Mouse (Mus musculus) MEL (cell line): ENCODE data around the gene Syn3. TPM values are rescaled to one million over a fixed set of nuclear protein-coding genes. Genes with fewer than 3 reads are reported as not detected.

Experiments
- DNase-seq: peaks from one replicate; pipeline ENCODE4 v3.0.0; 2011; ENCODE audit warnings: low read depth, low spot score
- H3K27ac ChIP-seq: 2 replicates; pipeline ENCODE4 v1.5.1; 2012; ENCODE audit warnings: low read depth, mild to moderate bottlenecking, control low read depth, low read length, moderate library complexity; ENCODE audit not compliant: control insufficient read depth
- H3K27me3 ChIP-seq, 2 experiments: fragments of 150-350 bp in 1 of 2; sonication (generic) in 1 of 2; 2 replicates each; pipeline ENCODE4 v1.6.1; 2012; ENCODE audit warnings: low read length in 2 of 2, mild to moderate bottlenecking in 2 of 2, improper control_type of control experiment in 1 of 2, moderate library complexity in 1 of 2; ENCODE audit not compliant: insufficient read depth in 2 of 2, control insufficient read depth in 1 of 2
- H3K36me3 ChIP-seq, 2 experiments: 2 replicates each; pipeline ENCODE4 v1.6.1; 2012 to 2014; ENCODE audit warnings: low read length in 2 of 2, improper control_type of control experiment in 1 of 2, inconsistent platforms in 1 of 2, mild to moderate bottlenecking in 1 of 2; ENCODE audit not compliant: insufficient read depth in 2 of 2, control insufficient read depth in 1 of 2
- H3K4me1 ChIP-seq, 2 experiments: fragments of 150-350 bp in 1 of 2; sonication (generic) in 1 of 2; 2 replicates each; pipeline ENCODE4 v1.6.1; 2012; ENCODE audit warnings: low read length in 2 of 2, improper control_type of control experiment in 1 of 2, mild to moderate bottlenecking in 1 of 2; ENCODE audit not compliant: insufficient read depth in 2 of 2, control insufficient read depth in 1 of 2
- H3K4me3 ChIP-seq, 2 experiments: fragments of 150-350 bp in 1 of 2; sonication (generic) in 1 of 2; 2 replicates each; pipeline ENCODE4 v1.5.1; 2012; ENCODE audit warnings: low read depth in 2 of 2, low read length in 2 of 2, mild to moderate bottlenecking in 2 of 2, moderate library complexity in 2 of 2, control low read depth in 1 of 2, improper control_type of control experiment in 1 of 2; ENCODE audit not compliant: control insufficient read depth in 1 of 2, insufficient read depth in 1 of 2
- H3K79me2 ChIP-seq: 2 replicates; pipeline ENCODE4 v1.6.1; 2012; ENCODE audit warnings: mild to moderate bottlenecking, low read length, moderate library complexity; ENCODE audit not compliant: control insufficient read depth, poor library complexity, insufficient read depth
- H3K9ac ChIP-seq: 2 replicates; pipeline ENCODE4 v1.6.1; 2012; ENCODE audit warnings: low read depth, mild to moderate bottlenecking, control low read depth, low read length, moderate library complexity; ENCODE audit not compliant: control insufficient read depth, poor library complexity, severe bottlenecking
- H3K9me3 ChIP-seq: fragments of 150-350 bp; sonication (generic); replicated peaks from 2 replicates; pipeline ENCODE4 v1.6.1; 2012; ENCODE audit warnings: mild to moderate bottlenecking, low read length, improper control_type of control experiment, moderate library complexity; ENCODE audit not compliant: insufficient read depth
- BHLHE40 ChIP-seq: IDR thresholded peaks from 2 replicates; pipeline ENCODE4 v1.6.1; 2012; ENCODE audit warnings: low read depth, mild to moderate bottlenecking, inconsistent platforms, low read length, improper control_type of control experiment, borderline replicate concordance
- CHD1 ChIP-seq: IDR thresholded peaks from 2 replicates; pipeline ENCODE4 v1.6.1; 2012; ENCODE audit warnings: low read depth, mild to moderate bottlenecking, inconsistent platforms, low read length, improper control_type of control experiment
- CHD2 ChIP-seq: IDR thresholded peaks from 2 replicates; pipeline ENCODE4 v1.6.1; 2011; ENCODE audit warnings: low read length, improper control_type of control experiment
- CTCF ChIP-seq, 3 experiments: IDR thresholded peaks in 2 of 3; conservative IDR thresholded peaks in 1 of 3; 2 replicates each; pipeline ENCODE4 v1.5.1; 2011 to 2012; ENCODE audit warnings: low read length in 3 of 3, low read depth in 2 of 3, mild to moderate bottlenecking in 2 of 3, improper control_type of control experiment in 1 of 3, inconsistent platforms in 1 of 3, mixed read lengths in 1 of 3, moderate library complexity in 1 of 3; ENCODE audit not compliant: control insufficient read depth in 1 of 3, insufficient read depth in 1 of 3, poor library complexity in 1 of 3, severe bottlenecking in 1 of 3
- E2F4 ChIP-seq: IDR thresholded peaks from 2 replicates; pipeline ENCODE4 v1.6.1; 2011; ENCODE audit warnings: low read depth, low read length, improper control_type of control experiment, borderline replicate concordance
- ETS1 ChIP-seq: IDR thresholded peaks from 2 replicates; pipeline ENCODE4 v1.6.1; 2012; ENCODE audit warnings: low read depth, mild to moderate bottlenecking, inconsistent platforms, low read length, improper control_type of control experiment, moderate library complexity
- GABPA ChIP-seq: IDR thresholded peaks from 2 replicates; pipeline ENCODE4 v1.6.1; 2012; ENCODE audit warnings: low read depth, mild to moderate bottlenecking, inconsistent platforms, low read length, improper control_type of control experiment, moderate library complexity
- HCFC1 ChIP-seq: IDR thresholded peaks from 2 replicates; pipeline ENCODE4 v1.6.1; 2012; ENCODE audit warnings: low read depth, mild to moderate bottlenecking, inconsistent platforms, low read length, improper control_type of control experiment, moderate library complexity
- JUND ChIP-seq: IDR thresholded peaks from 2 replicates; pipeline ENCODE4 v1.6.1; 2011; ENCODE audit warnings: low read depth, mild to moderate bottlenecking, improper control_type of control experiment, low read length
- KAT2A ChIP-seq: conservative IDR thresholded peaks from 2 replicates; pipeline ENCODE4 v1.6.1; 2012; ENCODE audit warnings: low read depth, low read length, improper control_type of control experiment, inconsistent platforms
- MAX ChIP-seq: IDR thresholded peaks from 2 replicates; pipeline ENCODE4 v1.6.1; 2011; ENCODE audit warnings: low read length, improper control_type of control experiment
- MAZ ChIP-seq: IDR thresholded peaks from 2 replicates; pipeline ENCODE4 v1.6.1; 2012; ENCODE audit warnings: low read depth, mild to moderate bottlenecking, inconsistent platforms, low read length, improper control_type of control experiment
- MEF2A ChIP-seq: IDR thresholded peaks from 2 replicates; pipeline ENCODE4 v1.6.1; 2014; ENCODE audit warnings: low read depth, mild to moderate bottlenecking, inconsistent platforms, low read length, improper control_type of control experiment; ENCODE audit not compliant: poor library complexity, insufficient replicate concordance, severe bottlenecking; ENCODE audit errors: extremely low read depth
- MXI1 ChIP-seq: IDR thresholded peaks from 2 replicates; pipeline ENCODE4 v1.6.1; 2011; ENCODE audit warnings: mild to moderate bottlenecking, low read depth, low read length, improper control_type of control experiment
- MYB ChIP-seq: IDR thresholded peaks from 2 replicates; pipeline ENCODE4 v1.6.1; 2011; ENCODE audit warnings: mild to moderate bottlenecking, low read depth, low read length, improper control_type of control experiment
- MYC ChIP-seq: IDR thresholded peaks from 2 replicates; pipeline ENCODE4 v1.6.1; 2011; ENCODE audit warnings: low read depth, mild to moderate bottlenecking, low read length, improper control_type of control experiment, moderate library complexity
- POLR2AphosphoS2 ChIP-seq: IDR thresholded peaks from 2 replicates; pipeline ENCODE4 v1.6.1; 2011; ENCODE audit warnings: low read length, improper control_type of control experiment
- RAD21 ChIP-seq: IDR thresholded peaks from 2 replicates; pipeline ENCODE4 v1.6.1; 2011; ENCODE audit warnings: mild to moderate bottlenecking, low read depth, low read length, improper control_type of control experiment
- RCOR1 ChIP-seq: IDR thresholded peaks from 2 replicates; pipeline ENCODE4 v1.6.1; 2012; ENCODE audit warnings: low read depth, mild to moderate bottlenecking, inconsistent platforms, low read length, improper control_type of control experiment
- SIN3A ChIP-seq: IDR thresholded peaks from 2 replicates; pipeline ENCODE4 v1.6.1; 2012; ENCODE audit warnings: low read length, improper control_type of control experiment, inconsistent platforms
- TBP ChIP-seq: IDR thresholded peaks from 2 replicates; pipeline ENCODE4 v1.8.0; 2011; ENCODE audit warnings: low read depth, low read length, improper control_type of control experiment
- UBTF ChIP-seq: IDR thresholded peaks from 2 replicates; pipeline ENCODE4 v1.6.1; 2012; ENCODE audit warnings: low read depth, mild to moderate bottlenecking, inconsistent platforms, low read length, improper control_type of control experiment, moderate library complexity, borderline replicate concordance; ENCODE audit not compliant: insufficient read depth
- USF2 ChIP-seq, 2 experiments: IDR thresholded peaks; 2 replicates each; pipeline ENCODE4 v1.6.1; 2011 to 2012; ENCODE audit warnings: improper control_type of control experiment in 2 of 2, low read length in 2 of 2, borderline replicate concordance in 1 of 2, inconsistent platforms in 1 of 2, low read depth in 1 of 2, mild to moderate bottlenecking in 1 of 2; ENCODE audit not compliant: insufficient read depth in 1 of 2
- ZMIZ1 ChIP-seq: IDR thresholded peaks from 2 replicates; pipeline ENCODE4 v1.6.1; 2012; ENCODE audit warnings: low read depth, mild to moderate bottlenecking, inconsistent platforms, low read length, improper control_type of control experiment, moderate library complexity
- ZNF384 ChIP-seq: IDR thresholded peaks from 2 replicates; pipeline ENCODE4 v1.6.1; 2012; ENCODE audit warnings: low read depth, mild to moderate bottlenecking, inconsistent platforms, low read length, improper control_type of control experiment
- polyA plus RNA-seq, 2 experiments: library from polyadenylated mRNA; stranded (reverse) in 1 of 2; unstranded in 1 of 2; fragments of >175 nt in 1 of 2; fragments of >200 nt in 1 of 2; gene quantifications; 2 replicates each; pipeline versions ENCODE4 v1.2.1 to v1.2.4; 2012; ENCODE audit warnings: low replicate concordance in 2 of 2, low read depth in 1 of 2; ENCODE audit not compliant: insufficient read length in 2 of 2, insufficient read depth in 1 of 2, missing spikeins in 1 of 2
- total RNA-seq: library from RNA; depleted of rRNA; stranded (reverse); fragments of 300-350 nt; gene quantifications from 2 replicates; pipeline ENCODE4 v1.2.3, GENCODE M21; 2012

Gene Syn3
- total and polyA plus RNA-seq, 3 experiments: 0.06 TPM; not detected in 2

DNA sequence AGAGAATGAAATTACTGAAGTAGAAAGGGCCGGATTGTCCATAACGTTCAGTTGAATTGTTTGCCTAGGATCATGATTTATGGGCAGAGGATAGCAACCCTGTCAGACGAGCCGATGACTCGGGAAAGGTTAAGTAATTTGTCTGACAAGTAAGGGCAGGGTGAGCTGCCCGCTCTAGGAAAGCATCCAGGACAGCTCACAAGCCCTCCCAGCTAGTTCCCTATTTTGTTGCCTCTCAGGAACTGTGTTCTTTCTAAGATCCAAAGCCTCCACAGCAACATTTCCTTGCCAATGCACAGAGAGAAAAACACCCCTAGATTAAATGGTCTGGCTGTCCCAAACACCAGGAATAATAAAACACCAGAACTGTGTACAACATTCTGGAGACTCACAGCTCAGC lies 488.1 kb downstream of the Syn3 start:
- no peaks in the 10 kb centered on the region for H3K4me1 ChIP-seq
- H3K9ac ChIP-seq: no peak overlapping the region
- TF ChIP-seq CHD1 (no peak), CHD2 (no peak), RCOR1 (no peak), MYB (no peak), TBP (no peak), BHLHE40 (no peak), CTCF (IDR thresholded peaks at IDR 0.05 in 2 of 3, conservative IDR thresholded peaks at IDR 0.05 in 1 of 3; ENCODE audit: control insufficient read depth in 1 of 3, insufficient read depth in 1 of 3, low read depth in 2 of 3, low read length in 3 of 3, poor library complexity in 1 of 3, severe bottlenecking in 1 of 3) (no peak), ETS1 (no peak), ZMIZ1 (no peak), MXI1 (no peak), SIN3A (no peak), HCFC1 (no peak), USF2 (IDR thresholded peaks at IDR 0.05; ENCODE audit: borderline replicate concordance in 1 of 2, insufficient read depth in 1 of 2, low read depth in 1 of 2, low read length in 2 of 2) (no peak), E2F4 (no peak), UBTF (no peak), GABPA (no peak), MYC (no peak), MAX (no peak)
- TF ChIP-seq, all 39 proteins: peak for 0

DNA sequence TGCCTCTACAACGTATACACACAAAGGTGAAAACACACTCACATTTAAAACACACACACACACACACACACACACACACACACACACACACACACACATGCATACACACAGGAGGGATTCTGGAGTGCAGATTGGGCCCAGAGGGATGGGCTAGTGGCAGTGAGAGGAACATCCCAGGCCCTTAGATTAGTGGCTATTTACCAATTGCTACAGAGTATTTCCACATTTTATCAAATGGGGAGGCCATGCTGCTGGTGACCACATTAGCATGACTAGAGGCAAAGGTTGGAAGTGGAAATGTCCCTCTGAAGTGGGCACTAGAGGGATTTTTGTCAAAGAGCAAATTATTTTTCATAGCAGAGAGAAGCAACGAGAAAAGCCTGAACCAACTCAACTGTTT lies 489.0 kb downstream of the Syn3 start:
- H3K79me2 ChIP-seq: no peaks in the 10 kb centered on the region
- TF ChIP-seq MAX: no peak
- no peak for TF ChIP-seq MYB
- no peak for TF ChIP-seq MYC
- TF ChIP-seq POLR2AphosphoS2: no peak
- TF ChIP-seq KAT2A: no peak
- TF ChIP-seq JUND: no peak
- TF ChIP-seq ZNF384: no peak
- no peak for TF ChIP-seq MEF2A
- no peak for TF ChIP-seq E2F4
- no peak for TF ChIP-seq RAD21
- no peak for TF ChIP-seq MAZ
- no peak overlapping the region for H3K27ac ChIP-seq
- DNase-seq: no peak
- H3K9me3 ChIP-seq: no peaks in the 10 kb centered on the region
- H3K36me3 ChIP-seq: no peaks in the 10 kb centered on the region
- no peak overlapping the region for H3K9ac ChIP-seq
- H3K4me1 ChIP-seq: no peaks in the 10 kb centered on the region
- H3K27me3 ChIP-seq: peaks cover 0 to 2% of the 10 kb centered on the region in 2 experiments; a peak in 3 of 4 replicates
- H3K4me3 ChIP-seq: no peak overlapping the region

More for the DNA sequence above, 488.1 kb downstream of the Syn3 start:
- no peaks in the 10 kb centered on the region for H3K9me3 ChIP-seq
- H3K27ac ChIP-seq: no peak overlapping the region
- H3K27me3 ChIP-seq: peaks cover 0 to 3% of the 10 kb centered on the region in 2 experiments
- no peaks in the 10 kb centered on the region for H3K36me3 ChIP-seq
- H3K4me3 ChIP-seq: no peak overlapping the region
- H3K79me2 ChIP-seq: no peaks in the 10 kb centered on the region
- DNase-seq: no peak
